Mouse (Mus musculus): ENCODE data around the gene Ndufa9. TPM values are rescaled to one million over a fixed set of nuclear protein-coding genes. Genes with fewer than 3 reads are reported as not detected.

Ndufa9 gene
- 100 to 1,000 TPM; 157 to 186 (median 185) TPM for polyA plus RNA-seq (2017; shearing (Covaris generic))

DNA sequence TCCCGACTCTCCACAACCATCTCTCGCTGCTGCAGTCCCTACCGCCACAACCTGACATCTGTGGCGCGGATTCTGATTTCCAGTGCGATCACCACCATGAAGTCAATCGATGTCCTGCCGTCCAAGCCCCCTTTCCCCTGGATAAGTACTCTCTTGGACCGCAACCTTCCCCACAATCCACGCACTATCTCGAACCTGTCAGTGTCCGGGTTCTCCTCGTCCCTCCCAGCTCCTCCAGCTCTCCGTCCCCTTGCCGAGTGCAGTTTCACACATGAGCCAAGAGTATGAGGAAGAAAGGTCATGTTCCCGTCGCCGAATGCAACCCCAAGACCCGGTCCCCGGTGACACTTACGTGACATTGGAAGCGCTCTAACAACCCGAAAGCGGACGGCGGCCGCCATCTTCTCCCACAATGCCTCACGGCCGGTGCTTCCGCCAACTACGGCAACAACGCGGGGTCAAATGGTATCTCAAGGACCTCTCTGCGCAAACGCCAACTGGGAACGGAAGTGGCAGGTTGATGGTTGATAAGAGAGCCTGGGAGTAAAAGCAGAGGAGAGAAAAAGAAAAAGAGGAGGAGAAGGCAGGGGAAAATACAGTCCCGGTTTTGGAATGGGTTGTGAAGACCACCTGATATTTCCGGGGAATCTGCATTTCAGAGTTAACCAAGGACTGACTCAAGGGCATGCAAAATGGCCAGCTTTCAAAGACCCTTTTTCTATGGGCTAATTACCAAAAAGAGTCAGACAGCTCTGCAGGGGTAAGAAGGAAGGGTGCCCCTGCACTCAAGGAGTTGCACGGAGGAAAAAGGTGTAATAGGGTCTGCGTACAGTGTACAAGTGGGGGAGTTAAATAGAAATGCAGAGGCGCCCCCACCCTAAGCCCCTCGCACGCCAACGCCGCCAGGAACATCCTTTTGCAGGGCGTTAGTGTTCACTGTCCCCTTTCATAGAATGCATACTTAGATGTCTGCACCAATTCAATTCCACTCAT is at the start of gene Ndufa9:
Gene Ndufa9 (minus strand): TSS at position 425 of the 993 bp plus-strand sequence.
- ATAC-seq = peak; percentile 96

DNA sequence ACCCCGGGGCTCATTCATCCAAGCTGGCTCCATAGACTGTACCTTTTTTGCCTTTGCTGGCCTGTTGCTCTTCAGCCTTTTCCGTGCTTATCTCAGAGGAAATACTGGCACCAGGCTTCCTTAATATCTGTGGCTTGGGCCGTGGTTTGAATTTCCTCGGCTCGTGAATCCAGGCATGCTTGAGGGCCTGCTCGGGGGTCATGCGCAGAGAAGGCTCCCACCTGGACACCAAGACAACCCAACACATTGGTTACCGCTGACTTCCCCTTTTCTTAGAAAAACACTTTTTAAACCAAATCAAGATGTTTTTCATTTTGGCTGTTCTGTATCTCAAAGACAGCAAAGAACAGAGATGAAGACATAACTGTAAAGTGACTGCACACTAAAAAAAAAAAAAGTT is 28.2 kb upstream of the Ndufa9 start:
- ATAC-seq = no peak

DNA sequence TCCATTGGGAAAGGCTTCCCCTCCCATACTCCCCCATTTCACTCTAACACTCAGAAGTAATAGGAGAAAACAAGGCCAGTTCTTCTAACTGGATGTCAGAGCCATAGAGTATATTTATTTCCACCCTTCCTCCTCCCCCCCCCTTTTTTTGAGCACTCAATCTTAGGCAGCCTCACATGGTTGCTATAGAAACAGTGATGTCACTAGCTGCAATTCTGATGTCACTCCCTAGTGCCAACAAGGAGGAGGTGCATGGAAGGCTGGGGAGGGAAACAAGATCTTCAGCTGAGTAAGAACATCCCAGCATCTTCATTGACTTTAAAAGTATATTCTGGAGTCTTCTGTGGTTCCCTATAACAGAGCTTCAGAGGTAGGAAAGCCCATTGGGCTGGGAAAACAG is 3.9 kb upstream of the Ndufa9 start, which contains the start of gene Akap3:
Gene Akap3 (plus strand): TSS at position 218 of the 400 bp plus-strand sequence.
- no peak for ATAC-seq

DNA sequence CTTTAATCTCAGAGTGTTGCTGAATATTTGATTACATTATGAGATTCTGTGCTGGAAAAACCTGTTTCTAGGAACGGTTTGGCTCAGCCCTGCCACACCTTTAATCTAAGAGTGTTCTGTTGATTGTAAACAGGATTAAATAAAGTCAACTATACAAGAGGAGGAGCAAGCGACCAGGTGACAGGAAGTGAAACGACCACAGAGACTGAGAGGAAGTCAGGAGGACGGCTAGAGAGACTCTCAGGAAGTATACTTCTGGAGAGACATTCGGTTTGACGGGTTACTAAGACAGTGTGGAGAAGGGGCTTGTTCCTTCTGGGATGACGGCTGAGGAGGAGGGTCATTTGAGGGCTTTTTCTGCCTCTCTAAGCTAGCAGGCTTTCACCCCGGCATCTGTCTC is 12.3 kb downstream of the Ndufa9 start:
- peak; percentile 50 for ATAC-seq

DNA sequence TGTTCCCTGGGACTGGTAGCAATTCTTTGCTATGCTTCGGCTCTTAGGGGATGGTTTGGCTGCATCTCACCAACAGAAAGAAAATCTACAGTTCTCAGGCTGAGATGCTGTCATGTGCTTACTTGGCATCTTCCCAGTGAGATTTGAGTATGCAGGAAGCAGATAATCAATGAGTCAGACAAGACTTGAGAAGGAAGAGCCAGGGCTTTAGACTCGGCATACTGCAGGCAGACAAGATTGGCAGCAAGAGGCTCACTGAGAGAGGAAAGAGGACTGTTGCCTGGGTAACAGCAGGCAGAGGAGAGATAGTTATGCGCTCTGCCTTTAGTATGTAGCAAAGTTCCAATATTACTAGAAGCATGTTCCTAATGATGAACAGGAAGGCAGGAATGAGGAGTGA is 25.8 kb downstream of the Ndufa9 start:
- ATAC-seq = no peak

DNA sequence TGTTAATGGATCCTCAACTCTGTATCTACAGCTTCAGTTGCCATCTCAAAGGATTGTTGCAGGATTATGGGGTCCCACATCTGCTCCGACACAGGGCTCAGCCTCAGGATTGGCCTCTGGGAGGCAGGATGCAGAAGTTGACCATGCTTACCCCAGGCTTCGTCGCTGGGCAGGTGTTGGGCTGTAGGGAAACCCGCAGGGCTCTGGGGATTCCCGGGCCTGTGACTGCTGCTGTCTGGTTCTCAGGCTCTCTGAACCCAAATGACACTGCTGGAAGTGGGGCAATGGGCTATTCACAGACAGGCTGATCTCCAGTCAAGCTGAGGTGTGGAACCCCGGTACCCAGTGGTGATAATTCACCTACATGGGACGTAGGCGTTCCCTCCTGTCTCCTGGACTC is 32.6 kb downstream of the Ndufa9 start:
- ATAC-seq = no peak

DNA sequence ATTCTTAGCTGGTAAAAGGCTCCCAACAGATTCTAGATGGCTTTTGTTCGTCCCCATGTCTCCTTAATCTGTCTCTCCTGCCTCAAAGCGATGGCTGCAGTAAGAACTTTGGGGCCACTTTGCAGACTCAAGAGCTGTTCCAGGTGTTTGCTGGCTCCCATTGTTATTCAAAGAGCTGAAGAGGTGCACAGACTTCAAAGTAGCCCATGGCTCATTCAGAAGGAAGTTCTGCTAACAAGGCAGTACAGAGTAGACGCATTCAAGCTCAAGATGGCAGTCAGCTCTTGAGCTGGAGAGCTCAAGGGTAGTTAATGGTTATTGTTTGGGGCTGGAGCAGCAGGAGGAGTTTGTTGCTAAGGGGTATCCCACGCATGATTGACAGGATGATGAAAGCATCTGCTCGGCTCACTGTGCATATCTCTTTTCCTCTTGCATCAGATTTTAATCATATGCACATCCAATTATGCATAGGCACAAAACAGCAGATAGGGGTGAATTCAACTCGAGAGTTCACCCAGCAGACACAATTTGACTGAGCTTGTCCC is 33.7 kb downstream of the Ndufa9 start:
- no peak for ATAC-seq

DNA sequence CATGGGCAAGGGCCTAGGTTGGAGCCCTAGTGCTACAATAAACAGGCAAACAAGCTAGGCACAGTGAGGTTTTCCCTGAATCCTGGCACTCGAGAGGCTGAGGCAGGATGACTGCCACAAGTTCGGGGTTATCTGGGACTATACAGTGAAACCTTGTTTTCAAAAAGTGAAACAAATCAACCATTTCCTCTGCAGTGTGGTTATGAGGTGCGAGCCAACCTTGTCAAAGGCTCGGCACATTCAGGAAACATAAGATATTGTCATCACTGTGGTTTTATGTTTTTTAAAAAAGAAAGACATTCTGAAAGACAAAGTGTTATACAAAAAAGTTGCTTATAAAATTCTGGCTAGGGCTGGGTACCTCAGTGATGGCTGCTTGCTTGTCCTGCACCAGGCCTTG is 37.5 kb downstream of the Ndufa9 start:
- peak; percentile 80 for ATAC-seq

DNA sequence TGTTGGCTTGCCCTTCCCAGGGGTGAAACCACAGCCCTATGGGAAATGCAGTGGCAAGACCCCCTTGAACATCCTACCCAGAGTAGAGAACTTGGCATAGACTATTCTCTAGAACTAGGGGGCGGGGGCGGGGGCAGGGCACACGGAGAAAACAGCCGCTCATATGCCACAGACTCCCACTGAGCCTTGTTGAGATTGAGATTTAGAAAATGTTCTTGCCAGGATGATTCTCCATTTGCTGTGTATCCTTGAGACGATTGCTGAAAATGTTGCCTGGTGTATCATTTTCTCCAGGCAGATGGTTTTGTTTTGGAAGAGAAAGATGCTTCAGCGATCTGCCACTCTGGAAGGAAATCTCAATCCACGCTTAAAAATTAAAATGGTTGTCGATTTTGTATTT is 40.4 kb downstream of the Ndufa9 start:
- no peak for ATAC-seq

DNA sequence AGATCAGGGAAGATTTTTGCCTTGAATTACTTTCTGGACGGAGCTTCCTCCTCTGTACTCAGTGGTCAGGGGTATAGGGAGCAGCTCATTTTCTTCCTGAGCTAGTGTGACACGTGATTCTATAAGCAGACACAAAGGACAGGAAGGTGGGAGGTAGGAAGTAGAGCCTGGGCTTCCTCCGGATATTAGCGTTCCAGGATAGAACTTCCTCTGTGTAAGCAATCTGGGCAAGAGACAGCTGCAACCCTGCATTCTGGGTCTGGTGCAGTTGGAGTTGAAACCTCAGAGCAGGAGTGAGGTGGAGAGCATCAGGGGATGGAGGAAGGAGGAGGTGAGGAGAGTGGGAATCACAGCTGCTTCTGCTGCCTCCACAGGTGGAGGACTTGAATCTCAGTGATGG is 40.8 kb downstream of the Ndufa9 start:
- ATAC-seq = peak; percentile 34

DNA sequence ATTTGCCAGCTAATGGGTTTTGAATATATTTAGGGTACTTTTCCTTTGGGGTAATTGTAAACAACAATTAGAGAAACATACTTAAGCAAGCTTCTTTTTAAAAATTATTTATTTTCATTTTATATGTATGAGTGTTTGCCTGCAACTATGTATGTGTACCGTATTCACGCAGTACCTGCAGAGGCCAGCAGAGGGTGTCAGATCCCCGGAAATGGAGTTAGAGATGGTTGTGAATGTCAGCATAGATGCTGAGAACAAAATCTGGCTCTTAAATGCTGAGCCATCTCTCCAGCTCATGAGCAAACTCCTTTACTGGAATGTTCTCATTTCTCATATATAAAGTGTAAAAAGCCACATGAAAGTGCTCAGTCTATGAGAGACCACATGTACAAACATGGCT is 42.2 kb downstream of the Ndufa9 start:
- ATAC-seq = no peak

DNA sequence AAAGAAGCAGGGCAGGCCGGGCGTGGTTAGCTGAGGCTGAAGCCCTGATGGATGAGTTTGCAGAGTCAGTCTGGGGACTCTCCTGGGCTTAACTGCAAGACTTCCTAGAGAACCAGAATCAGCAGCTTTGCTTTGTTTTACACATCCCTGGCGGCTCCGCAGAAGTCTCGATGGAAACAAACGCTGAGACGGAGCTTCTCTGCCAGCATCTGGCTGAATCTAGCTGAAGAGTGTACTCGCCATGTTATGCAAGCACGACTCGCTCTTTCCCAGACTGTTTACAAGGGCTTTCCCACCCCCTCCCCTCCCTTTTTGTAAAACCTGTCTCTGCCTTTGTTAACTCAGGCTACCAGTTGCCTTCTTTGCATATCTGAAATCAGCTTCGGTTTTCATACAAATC is 46.0 kb downstream of the Ndufa9 start:
- ATAC-seq = no peak

DNA sequence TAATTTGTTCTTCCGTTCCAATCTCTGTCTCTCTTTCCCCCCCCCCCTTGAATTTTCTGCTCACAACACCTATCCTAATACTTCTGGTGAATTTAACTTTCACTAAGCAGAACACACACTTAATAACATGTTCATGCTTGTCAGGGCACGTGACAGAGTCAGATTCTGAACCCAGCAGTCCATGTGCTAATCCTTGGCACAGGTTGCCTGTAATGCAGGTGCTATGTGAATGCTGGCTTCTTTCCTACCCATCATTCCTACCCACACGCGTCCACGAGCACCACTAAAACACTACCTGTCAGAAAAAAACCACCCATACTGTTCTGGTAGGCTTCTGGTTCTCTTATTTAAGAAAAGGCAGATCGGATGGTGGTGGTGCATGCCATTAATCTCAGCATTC is 54.2 kb downstream of the Ndufa9 start:
- ATAC-seq = no peak

DNA sequence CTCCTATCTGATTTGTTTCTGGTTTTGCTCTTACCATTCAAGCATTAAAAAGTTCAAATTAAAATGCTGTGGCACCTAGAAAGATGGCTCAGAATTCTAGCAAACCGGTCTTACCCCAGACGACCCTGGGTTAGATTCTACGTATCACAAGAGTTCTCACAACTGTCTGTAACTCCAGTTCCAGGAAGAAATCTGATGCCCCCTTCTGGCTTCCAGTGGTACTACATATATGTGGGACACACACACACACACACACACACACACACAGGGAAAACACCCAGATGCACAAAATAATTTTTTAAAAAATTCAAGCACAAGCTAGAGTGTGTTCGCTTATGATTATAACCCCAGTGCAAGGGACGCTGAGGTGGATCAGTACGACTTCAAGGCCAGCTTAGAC is 55.2 kb downstream of the Ndufa9 start:
- ATAC-seq = no peak

DNA sequence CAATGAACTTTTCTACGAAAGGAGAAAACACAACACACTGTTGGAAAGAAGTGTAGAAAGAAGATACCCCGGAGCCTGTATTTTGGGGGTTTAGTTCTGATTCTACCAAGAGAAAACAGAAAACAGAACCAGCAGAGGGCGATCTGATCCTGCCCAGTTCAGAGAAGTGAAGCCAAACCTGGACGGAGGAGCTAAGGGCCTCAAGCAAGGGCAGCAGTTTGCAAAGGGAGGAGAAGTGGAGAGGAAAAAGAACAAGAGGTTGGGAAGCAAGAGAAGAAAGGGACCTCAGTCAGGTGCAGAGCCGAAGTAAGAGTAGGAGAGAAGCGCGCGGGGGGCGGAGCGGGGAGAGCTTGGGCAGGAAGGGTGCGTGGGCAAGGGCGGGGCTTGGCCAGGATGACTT is 57.0 kb downstream of the Ndufa9 start:
- peak; percentile 60 for ATAC-seq

DNA sequence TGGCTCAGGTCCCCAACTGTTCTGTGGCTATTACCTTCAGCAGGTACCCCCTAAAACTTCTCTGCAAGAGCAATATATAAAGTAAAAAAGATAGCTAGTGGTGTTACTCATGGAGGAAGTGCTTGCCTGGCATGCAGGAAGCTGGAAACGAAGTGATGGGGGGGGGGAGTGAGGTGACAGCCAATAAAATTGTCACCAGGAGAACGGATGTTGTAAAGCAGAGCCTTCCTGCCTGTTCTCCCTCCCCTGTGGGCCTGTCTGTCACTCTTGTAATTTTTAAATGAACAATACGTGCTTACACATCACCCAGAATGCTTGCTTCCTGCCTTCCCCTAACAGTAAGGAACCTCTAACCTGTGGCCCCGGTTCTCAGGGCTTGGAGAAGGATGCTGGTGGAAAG is 57.4 kb downstream of the Ndufa9 start:
- ATAC-seq = peak; percentile 72

DNA sequence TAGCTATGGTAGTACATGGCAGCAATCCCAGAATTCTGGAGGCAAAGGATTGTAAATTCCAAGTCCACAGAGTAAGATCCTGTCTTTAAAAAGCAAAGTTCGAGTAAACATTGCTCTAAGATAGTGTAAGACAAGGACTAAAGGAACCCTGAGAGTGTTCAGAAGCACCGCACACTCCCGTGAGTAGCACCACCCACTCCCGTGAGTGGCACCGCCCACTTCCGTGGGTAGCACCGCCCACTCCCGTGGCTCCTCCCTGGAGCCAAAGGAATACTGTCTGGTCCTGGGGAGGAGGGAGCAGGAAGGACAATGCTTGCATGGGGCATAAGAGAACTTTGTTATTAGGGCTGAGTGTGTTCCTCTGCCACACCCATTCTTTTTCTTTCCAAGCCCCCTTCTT is 60.1 kb downstream of the Ndufa9 start:
- ATAC-seq = no peak

DNA sequence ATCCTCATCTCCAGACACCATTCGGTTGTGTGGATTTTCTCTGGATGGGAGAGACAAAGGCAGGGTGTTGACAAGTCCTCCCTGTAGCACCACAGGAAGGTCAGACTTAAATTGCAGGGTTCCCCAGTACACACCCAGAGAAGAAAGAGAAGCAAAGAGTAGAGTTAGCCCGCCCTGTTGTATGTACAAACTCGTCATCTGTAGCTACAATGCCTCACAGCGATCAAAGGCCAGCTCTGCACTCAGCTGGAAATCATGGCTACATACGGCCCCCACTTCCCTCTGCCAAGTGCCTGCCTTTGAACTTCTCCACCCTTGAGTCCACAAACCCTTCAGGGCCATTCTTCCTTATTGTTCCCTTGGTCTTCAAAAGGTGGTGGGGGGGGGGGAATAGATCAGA is 64.7 kb downstream of the Ndufa9 start:
- no peak for ATAC-seq

DNA sequence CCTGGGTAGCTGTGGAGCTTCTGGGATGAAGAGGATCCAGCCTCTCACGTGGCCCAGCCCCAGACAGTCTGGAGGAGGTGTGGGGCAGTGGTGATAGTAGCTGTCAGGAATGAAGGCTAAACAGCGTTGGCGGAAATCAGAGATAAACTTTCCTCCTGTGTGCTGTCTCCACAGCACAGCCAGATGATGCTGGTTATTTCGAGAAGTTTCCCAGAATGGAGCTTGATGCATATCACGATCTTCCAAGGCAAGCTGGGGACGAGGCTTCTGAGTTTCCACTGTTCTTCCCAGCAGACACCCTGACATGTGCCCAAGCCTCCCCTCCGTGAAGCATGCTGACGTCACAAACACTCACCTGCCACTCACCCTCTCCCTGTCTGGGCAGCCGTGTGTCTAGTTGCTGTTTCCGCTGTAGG is 65.3 kb downstream of the Ndufa9 start:
- ATAC-seq = no peak

DNA sequence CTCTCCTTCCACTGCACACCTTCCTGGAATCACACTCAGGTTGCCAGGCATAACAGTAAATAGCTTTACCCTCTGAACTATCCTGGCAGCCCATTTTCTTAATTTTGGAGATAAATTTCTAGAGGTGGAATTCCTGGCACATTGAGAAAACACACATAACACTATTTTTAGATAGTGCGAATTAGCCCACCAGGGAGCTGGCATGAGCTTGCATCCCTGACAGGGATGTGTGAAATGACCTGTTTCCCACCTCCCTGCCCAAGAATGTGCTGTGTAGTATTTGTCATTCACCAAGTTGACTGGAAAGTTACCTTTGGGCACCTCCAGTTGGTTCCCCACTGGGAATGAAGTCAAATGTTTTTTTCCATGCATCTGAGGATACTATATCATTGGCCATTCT is 65.9 kb downstream of the Ndufa9 start:
- ATAC-seq = no peak

DNA sequence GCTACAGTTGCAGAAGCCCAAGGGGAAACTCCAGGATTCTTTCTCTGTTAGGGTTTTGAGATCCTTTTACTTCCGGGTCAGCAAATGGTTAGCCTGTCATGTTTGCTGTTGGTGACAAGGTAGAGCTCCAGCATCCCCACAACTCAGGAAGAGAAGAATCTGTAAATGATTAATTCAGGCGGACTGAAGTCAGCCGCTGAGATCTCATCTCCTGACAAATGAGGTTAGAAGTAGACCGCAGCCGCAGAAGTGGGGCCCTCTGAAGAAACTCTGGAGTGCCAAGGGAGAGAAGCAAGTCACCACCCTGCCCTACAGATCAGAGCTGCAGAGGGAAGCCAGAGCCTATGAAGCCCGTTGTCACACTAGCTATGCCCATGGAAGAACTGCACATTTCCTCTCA is 71.0 kb downstream of the Ndufa9 start:
- no peak for ATAC-seq

DNA sequence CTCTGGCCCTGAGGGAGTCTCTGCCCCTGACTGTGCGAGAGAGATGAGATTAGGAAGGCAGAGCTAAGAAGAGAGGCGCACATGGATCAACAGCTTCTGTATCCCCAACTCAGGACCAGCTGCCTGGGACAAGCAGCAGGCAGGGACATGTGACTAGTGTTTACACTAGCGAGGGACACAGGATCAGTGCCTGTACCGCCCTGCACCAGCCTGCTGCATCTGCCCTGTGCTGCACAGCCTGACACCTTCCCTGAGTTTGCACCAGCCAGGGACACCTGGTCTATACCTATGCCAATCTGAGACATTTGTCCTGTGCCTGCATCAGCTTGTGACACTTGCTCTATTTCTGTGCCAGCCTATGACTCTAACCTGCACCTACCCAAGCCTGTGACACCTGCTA is 75.1 kb downstream of the Ndufa9 start:
- no peak for ATAC-seq

DNA sequence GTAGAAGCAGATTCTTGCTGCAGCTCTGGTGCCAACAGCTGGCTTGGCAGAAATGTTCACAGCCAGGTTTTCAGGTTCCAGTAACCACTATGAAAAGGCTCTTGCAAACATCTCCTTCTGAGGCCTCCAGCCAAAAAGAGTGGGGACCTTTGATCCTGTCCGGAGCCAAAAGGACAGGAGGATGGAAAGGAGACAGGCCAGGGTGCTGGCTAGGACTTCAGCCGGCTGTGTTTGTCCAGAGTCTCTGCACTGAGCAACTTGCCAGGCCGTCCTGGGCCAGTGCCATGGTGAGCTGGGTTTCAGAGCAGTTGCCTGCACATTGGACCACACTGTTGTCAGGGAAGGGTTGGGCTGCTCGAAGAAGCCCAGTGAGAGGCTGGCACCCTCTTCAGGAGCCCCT is 76.6 kb downstream of the Ndufa9 start:
- ATAC-seq = no peak
